Mouse (Mus musculus): ENCODE measurements at regions not wholly inside any gene's neighbourhood (a gene's known extent, or its start where the extent isn't known, plus 50 kb on each side); places are given as distances from the start of the nearest gene placed in this dataset.

- no peak for TF ChIP-seq POLR2A (IDR thresholded peaks at IDR 0.05; ENCODE audit: control insufficient read depth, low read depth, low read length)
- no peak for TF ChIP-seq CTCF (IDR thresholded peaks at IDR 0.05; ENCODE audit: control insufficient read depth, insufficient read depth, insufficient replicate concordance, low read depth, low read length)
These were observed 421.4 kb downstream of the Wdr11 start for GRCm38 (mm10) chr7:130013109-130013508.
